Mouse (Mus musculus) thymus, adult 2 months (tissue): ENCODE results near the gene Fibp. TPM values are rescaled to one million over a fixed set of nuclear protein-coding genes. Genes with fewer than 3 reads are reported as not detected.
A peak's percentile ranks its signal among the peaks of the same experiment; 100 is the strongest.
"Not testable (repeated sequence)": the region's sequence is repeated elsewhere in the genome, so short reads cannot be mapped to it uniquely, and the experiment has no call there.

Source experiments
- DNase-seq: peaks from one replicate; pipeline ENCODE4 v3.0.0; 2021
- H3K27ac ChIP-seq: fragments of 200-500 bp; 2 replicates; pipeline ENCODE4 v1.5.1; 2012; ENCODE audit warnings: low read length, control low read depth; ENCODE audit not compliant: control insufficient read depth, insufficient read depth
- H3K27me3 ChIP-seq: fragments of 200-500 bp; 2 replicates; pipeline ENCODE4 v1.6.1; 2012; ENCODE audit warnings: mild to moderate bottlenecking, low read length, moderate library complexity, mixed read lengths; ENCODE audit not compliant: control insufficient read depth, insufficient read depth
- H3K36me3 ChIP-seq: fragments of 200-500 bp; 2 replicates; pipeline ENCODE4 v1.6.1; 2012; ENCODE audit warnings: mild to moderate bottlenecking, low read length, moderate library complexity; ENCODE audit not compliant: control insufficient read depth, insufficient read depth
- H3K4me1 ChIP-seq: fragments of 200-500 bp; replicated peaks from 2 replicates; pipeline ENCODE4 v1.6.1; 2012; ENCODE audit warnings: low read length; ENCODE audit not compliant: control insufficient read depth, insufficient read depth
- H3K4me3 ChIP-seq: fragments of 200-500 bp; 2 replicates; pipeline ENCODE4 v1.5.1; 2012; ENCODE audit warnings: mild to moderate bottlenecking, low read length, control low read depth, moderate library complexity; ENCODE audit not compliant: control insufficient read depth, insufficient read depth
- CTCF ChIP-seq: fragments of 200-500 bp; IDR thresholded peaks from 2 replicates; pipeline ENCODE4 v1.5.1; 2012; ENCODE audit warnings: mild to moderate bottlenecking, control low read depth, low read length, moderate library complexity, borderline replicate concordance; ENCODE audit not compliant: control insufficient read depth, poor library complexity, insufficient read depth; ENCODE audit errors: extremely low read depth
- POLR2A ChIP-seq: fragments of 200-500 bp; IDR thresholded peaks from 2 replicates; pipeline ENCODE4 v1.6.1; 2012; ENCODE audit warnings: mild to moderate bottlenecking, low read length, control low read depth, moderate library complexity; ENCODE audit not compliant: control insufficient read depth, poor library complexity, insufficient read depth; ENCODE audit errors: extremely low read depth
- WGBS: fragments of 180-500 bp; shearing (Covaris S2); methylation state at CpG from one replicate; pipeline ENCODE4 v1.1.7; 2018; 5-methylcytosine and 5-hydroxymethylcytosine counted together
- polyA plus RNA-seq: library from polyadenylated mRNA; depleted of rRNA; stranded (reverse); fragments of >200 nt; gene quantifications from 2 replicates; pipeline ENCODE4 v1.2.3, GENCODE M21; 2012

Fibp gene
- polyA plus RNA-seq, 1 experiment: 157 TPM

- H3K27me3 ChIP-seq: no peaks in the 10 kb centered on the region
- TF ChIP-seq POLR2A (no peak), CTCF (no peak)
- H3K4me1 ChIP-seq: peaks cover 23% of the 10 kb centered on the region
- WGBS: 96% methylated on average over 7 of the region's 7 CpGs
- H3K36me3 ChIP-seq: peaks cover 20% of the 10 kb centered on the region; the same call in 1 of the 2 replicates
- H3K4me3 ChIP-seq: no peak overlapping the region
- DNase-seq: no peak
- H3K27ac ChIP-seq: no peak overlapping the region
Observed at GRCm38 (mm10) chr19:5485821-5486220, 25.4 kb downstream of the Fibp start.

- Histone ChIP-seq H3K4me3 (no peak overlapping the region), H3K27ac (no peak overlapping the region), H3K4me1 (peaks cover 23% of the 10 kb centered on the region), H3K36me3 (peaks cover 20% of the 10 kb centered on the region; the same call in 1 of the 2 replicates), H3K27me3 (no peaks in the 10 kb centered on the region)
- WGBS: 86% methylated on average over 8 of the region's 8 CpGs
- no peak for DNase-seq
- TF ChIP-seq CTCF: no peak
- TF ChIP-seq POLR2A: no peak
Observed at GRCm38 (mm10) chr19:5486286-5486685, 25.9 kb downstream of the Fibp start.

GRCm38 (mm10) chr19:5486771-5487170, 26.4 kb downstream of the Fibp start:
- Histone ChIP-seq H3K36me3 (peaks cover 20% of the 10 kb centered on the region; the same call in 1 of the 2 replicates), H3K27ac (no peak overlapping the region), H3K4me3 (no peak overlapping the region), H3K4me1 (peaks cover 23% of the 10 kb centered on the region), H3K27me3 (no peaks in the 10 kb centered on the region)
- no peak for DNase-seq
- TF ChIP-seq POLR2A (no peak), CTCF (no peak)
- 90% methylated on average over 4 of the region's 4 CpGs for WGBS

GRCm38 (mm10) chr19:5487768-5488550, 27.5 kb downstream of the Fibp start, which contains the start of gene Mus81:
Gene Mus81 (minus strand): TSS chr19:5488402.
- under 1% methylated on average over 39 of the region's 39 CpGs for WGBS
- DNase-seq: peak; percentile 96
- H3K4me3 ChIP-seq: peak within 1 kb of the TSS; percentile 63
- peaks cover 26% of the 10 kb centered on the region for H3K4me1 ChIP-seq
- peak; percentile 31; the same call in 1 of the 2 replicates for TF ChIP-seq POLR2A
- peak; percentile 99 for TF ChIP-seq CTCF
- H3K27me3 ChIP-seq: no peaks in the 10 kb centered on the region
- H3K36me3 ChIP-seq: peaks cover 22% of the 10 kb centered on the region
- H3K27ac ChIP-seq: peak within 1 kb of the TSS; percentile 97

- H3K4me1 ChIP-seq: peaks cover 26% of the 10 kb centered on the region
- DNase-seq: peak; percentile 99
- peaks cover 25% of the 10 kb centered on the region for H3K36me3 ChIP-seq
- TF ChIP-seq POLR2A: peak; percentile 82
- TF ChIP-seq CTCF: peak; percentile 53; the same call in 1 of the 2 replicates
- peak overlapping the region; percentile 51 for H3K4me3 ChIP-seq
- H3K27me3 ChIP-seq: no peaks in the 10 kb centered on the region
- H3K27ac ChIP-seq: peak overlapping the region; percentile 97
- WGBS: under 1% methylated on average over 26 of the region's 26 CpGs
Observed at GRCm38 (mm10) chr19:5488878-5489571, 28.6 kb downstream of the Fibp start.

- H3K27ac ChIP-seq: peak overlapping the region; percentile 88
- peaks cover 25% of the 10 kb centered on the region for H3K4me1 ChIP-seq
- 16% methylated on average over 10 of the region's 10 CpGs for WGBS
- peaks cover 27% of the 10 kb centered on the region for H3K36me3 ChIP-seq
- DNase-seq: peak; percentile 24
- not testable (repeated sequence) for H3K27me3 ChIP-seq, H3K4me3 ChIP-seq
Observed at GRCm38 (mm10) chr19:5489721-5490120, 29.3 kb downstream of the Fibp start.
